Mouse (Mus musculus) gastrocnemius, postnatal 25 days (tissue): ENCODE measurements at regions not wholly inside any gene's neighbourhood (a gene's known extent, or its start where the extent isn't known, plus 50 kb on each side); places are given as distances from the start of the nearest gene placed in this dataset.

Experiments
- DNase-seq: peaks from one replicate; pipeline ENCODE4 v3.0.0; 2022

- DNase-seq, result no peak
Measured at GRCm38 (mm10) chr8:8274987-8275386, 386.1 kb downstream of the Efnb2 start.

- no peak for DNase-seq
Measured at GRCm38 (mm10) chr8:8274211-8274641, 386.8 kb downstream of the Efnb2 start.

GRCm38 (mm10) chr8:8258855-8259254 is 402.2 kb downstream of the Efnb2 start:
- no peak for DNase-seq

- no peak for DNase-seq
Measured at GRCm38 (mm10) chr8:8258231-8258638, 402.8 kb downstream of the Efnb2 start.

- no peak for DNase-seq
Measured at GRCm38 (mm10) chr8:8256327-8256726, 404.7 kb downstream of the Efnb2 start.

- no peak for DNase-seq
Measured at GRCm38 (mm10) chr8:8254446-8254845, 406.6 kb downstream of the Efnb2 start.

GRCm38 (mm10) chr8:8244599-8244998 is 416.4 kb downstream of the Efnb2 start:
- no peak for DNase-seq

- DNase-seq, result no peak
Measured at GRCm38 (mm10) chr8:8241755-8242501, 419.1 kb downstream of the Efnb2 start.

- no peak for DNase-seq
Measured at GRCm38 (mm10) chr8:8241051-8241688, 419.9 kb downstream of the Efnb2 start.

- no peak for DNase-seq
Measured at GRCm38 (mm10) chr8:8239489-8239888, 421.6 kb downstream of the Efnb2 start.

- DNase-seq, result no peak
Measured at GRCm38 (mm10) chr8:8238051-8238450, 423.0 kb downstream of the Efnb2 start.

- no peak for DNase-seq
Measured at GRCm38 (mm10) chr8:8233616-8234015, 427.4 kb downstream of the Efnb2 start.

GRCm38 (mm10) chr8:8233156-8233555 is 427.9 kb downstream of the Efnb2 start:
- DNase-seq, result no peak

GRCm38 (mm10) chr8:8231996-8232632 is 428.9 kb downstream of the Efnb2 start:
- DNase-seq, result no peak

- DNase-seq, result no peak
Measured at GRCm38 (mm10) chr8:8231308-8231985, 429.6 kb downstream of the Efnb2 start.

- no peak for DNase-seq
Measured at GRCm38 (mm10) chr8:8225994-8226393, 435.0 kb downstream of the Efnb2 start.

- DNase-seq, result no peak
Measured at GRCm38 (mm10) chr8:8225175-8225830, 435.7 kb downstream of the Efnb2 start.

- DNase-seq, result no peak
Measured at GRCm38 (mm10) chr8:8220395-8221031, 440.5 kb downstream of the Efnb2 start.

GRCm38 (mm10) chr8:8219701-8220394 is 441.2 kb downstream of the Efnb2 start:
- DNase-seq, result no peak

GRCm38 (mm10) chr8:8193036-8193435 is 468.0 kb downstream of the Efnb2 start:
- DNase-seq, result no peak

GRCm38 (mm10) chr8:8186046-8186445 is 475.0 kb downstream of the Efnb2 start:
- DNase-seq, result no peak
